Mouse (Mus musculus) forebrain, embryonic 14.5 days (tissue): ENCODE measurements around the gene Slc46a2. TPM values are rescaled to one million over a fixed set of nuclear protein-coding genes. Genes with fewer than 3 reads are reported as not detected.
A peak's percentile ranks its signal among the peaks of the same experiment; 100 is the strongest.

ENCODE experiments used
- ATAC-seq: fragments of 200-750 bp; cut with Nextera tagmentation; 2 replicates; pipeline ENCODE4 v1.8.0; 2017; ENCODE audit warnings: mild to moderate bottlenecking, moderate library complexity
- DNase-seq: peaks from one replicate; pipeline ENCODE4 v3.0.0-alpha.2; 2015; ENCODE audit warnings: low spot score
- H3K27ac ChIP-seq: fragments of 300-500 bp; sonication (generic); 2 replicates; pipeline ENCODE4 v1.5.1; 2014; ENCODE audit warnings: low read depth, mild to moderate bottlenecking, control low read depth, low read length, moderate library complexity
- H3K27me3 ChIP-seq: fragments of 300-500 bp; sonication (generic); replicated peaks from 2 replicates; pipeline ENCODE4 v1.6.1; 2014; ENCODE audit warnings: low read length, control low read depth, mixed read lengths; ENCODE audit not compliant: control insufficient read depth, insufficient read depth
- H3K36me3 ChIP-seq: fragments of 300-500 bp; sonication (generic); 2 replicates; pipeline ENCODE4 v1.6.1; 2014; ENCODE audit warnings: low read length, control low read depth; ENCODE audit not compliant: control insufficient read depth, insufficient read depth
- H3K4me1 ChIP-seq: fragments of 300-500 bp; sonication (generic); 2 replicates; pipeline ENCODE4 v1.6.1; 2014; ENCODE audit warnings: antibody characterized with exemption, low read length, control low read depth; ENCODE audit not compliant: control insufficient read depth, insufficient read depth
- H3K4me2 ChIP-seq: fragments of 300-500 bp; sonication (generic); 2 replicates; pipeline ENCODE4 v1.6.1; 2014; ENCODE audit warnings: mild to moderate bottlenecking, control low read depth, low read length
- H3K4me3 ChIP-seq: fragments of 300-500 bp; sonication (generic); 2 replicates; pipeline ENCODE4 v1.5.1; 2014; ENCODE audit warnings: low read depth, low read length, control low read depth
- H3K9ac ChIP-seq: fragments of 300-500 bp; sonication (generic); 2 replicates; pipeline ENCODE4 v1.6.1; 2014; ENCODE audit warnings: mild to moderate bottlenecking, low read length, control low read depth, moderate library complexity
- H3K9me3 ChIP-seq: fragments of 300-500 bp; sonication (generic); replicated peaks from 2 replicates; pipeline ENCODE4 v1.6.1; 2016; ENCODE audit warnings: low read length, control low read depth, mixed read lengths; ENCODE audit not compliant: control insufficient read depth
- WGBS: fragments of 180-500 bp; shearing (Covaris S2); extraction: QIAGEN DNeasy Blood & Tissue Kit; methylation state at CpG from one replicate; pipeline ENCODE4 v1.1.7; 2014; 5-methylcytosine and 5-hydroxymethylcytosine counted together
- polyA plus RNA-seq: library from polyadenylated mRNA; unstranded; fragments of >200 nt; fragmentation: Nextera tagmentation; extraction: Ambion mirVana; gene quantifications from 2 replicates; pipeline ENCODE4 v1.2.1, GENCODE M21; 2014

The Slc46a2 gene
- polyA plus RNA-seq, 1 experiment from 2014 or later, result 0.08 TPM

GRCm38 (mm10) chr4:59894977-59895575 is 19.8 kb downstream of the Slc46a2 start:
- DNase-seq, result no peak
- H3K27ac ChIP-seq, result no peak overlapping the region
- no peak for ATAC-seq
- H3K27me3 ChIP-seq, result no peaks in the 10 kb centered on the region
- H3K4me2 ChIP-seq, result no peak overlapping the region
- H3K9ac ChIP-seq, result no peak overlapping the region
- peaks cover 12% of the 10 kb centered on the region; the same call in 1 of the 2 replicates for H3K36me3 ChIP-seq
- no peaks in the 10 kb centered on the region for H3K4me1 ChIP-seq
- WGBS, result 94% methylated on average over 3 of the region's 3 CpGs
- no peak overlapping the region for H3K4me3 ChIP-seq
- H3K9me3 ChIP-seq, result no peaks in the 10 kb centered on the region

DNA sequence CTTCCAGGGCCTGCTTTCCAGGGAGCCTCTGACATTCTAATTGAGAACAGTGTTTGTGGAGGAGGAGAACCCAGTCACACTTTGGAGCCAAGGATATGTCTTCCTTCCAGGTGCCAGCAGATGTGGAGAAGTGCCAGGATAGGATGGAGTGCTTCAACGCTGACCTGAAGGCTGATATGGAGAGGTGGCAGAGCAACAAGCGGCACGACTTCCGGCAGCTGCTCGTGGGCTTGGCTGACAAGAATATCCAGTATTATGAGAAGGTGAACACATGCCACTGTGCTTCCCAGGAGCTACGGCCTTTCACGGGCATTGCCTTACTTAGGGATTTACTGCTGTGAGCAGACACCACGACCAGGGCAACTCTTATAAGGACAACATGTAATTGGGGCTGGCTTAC is 20.4 kb downstream of the Slc46a2 start:
- Histone ChIP-seq H3K9me3 (no peaks in the 10 kb centered on the region), H3K4me2 (no peak overlapping the region), H3K9ac (no peak overlapping the region), H3K4me1 (no peaks in the 10 kb centered on the region), H3K27me3 (no peaks in the 10 kb centered on the region), H3K27ac (no peak overlapping the region), H3K4me3 (no peak overlapping the region), H3K36me3 (peaks cover 12% of the 10 kb centered on the region; the same call in 1 of the 2 replicates)
- ATAC-seq, result no peak
- WGBS, result 92% methylated on average over 8 of the region's 8 CpGs
- DNase-seq, result no peak

GRCm38 (mm10) chr4:59892731-59893130 is 22.1 kb downstream of the Slc46a2 start:
- H3K4me1 ChIP-seq, result no peaks in the 10 kb centered on the region
- no peak for ATAC-seq
- H3K27ac ChIP-seq, result no peak overlapping the region
- 91% methylated on average over 5 of the region's 5 CpGs for WGBS
- H3K4me3 ChIP-seq, result no peak overlapping the region
- peaks cover 9% of the 10 kb centered on the region; the same call in 1 of the 2 replicates for H3K36me3 ChIP-seq
- DNase-seq, result no peak
- H3K9ac ChIP-seq, result no peak overlapping the region
- no peak overlapping the region for H3K4me2 ChIP-seq
- H3K9me3 ChIP-seq, result no peaks in the 10 kb centered on the region
- H3K27me3 ChIP-seq, result no peaks in the 10 kb centered on the region

GRCm38 (mm10) chr4:59891723-59892416 is 23.0 kb downstream of the Slc46a2 start:
- no peak overlapping the region for H3K4me2 ChIP-seq
- no peaks in the 10 kb centered on the region for H3K4me1 ChIP-seq
- WGBS, result 68% methylated on average over 10 of the region's 10 CpGs
- peak overlapping the region; percentile 41; the same call in 1 of the 2 replicates for H3K27ac ChIP-seq
- no peaks in the 10 kb centered on the region for H3K27me3 ChIP-seq
- H3K9ac ChIP-seq, result no peak overlapping the region
- ATAC-seq (peak; percentile 68), DNase-seq (peak; percentile 41)
- no peak overlapping the region for H3K4me3 ChIP-seq
- H3K9me3 ChIP-seq, result no peaks in the 10 kb centered on the region
- peaks cover 9% of the 10 kb centered on the region; the same call in 1 of the 2 replicates for H3K36me3 ChIP-seq

GRCm38 (mm10) chr4:59890086-59890600 is 24.7 kb downstream of the Slc46a2 start:
- no peak for DNase-seq
- ATAC-seq, result no peak
- Histone ChIP-seq H3K27me3 (no peaks in the 10 kb centered on the region), H3K27ac (no peak overlapping the region), H3K4me1 (no peaks in the 10 kb centered on the region), H3K4me3 (no peak overlapping the region), H3K9me3 (no peaks in the 10 kb centered on the region), H3K4me2 (no peak overlapping the region), H3K9ac (no peak overlapping the region), H3K36me3 (peaks cover 13% of the 10 kb centered on the region; the same call in 1 of the 2 replicates)
- WGBS, result 91% methylated on average over 6 of the region's 6 CpGs

- H3K4me2 ChIP-seq, result no peak overlapping the region
- H3K9me3 ChIP-seq, result no peaks in the 10 kb centered on the region
- no peaks in the 10 kb centered on the region for H3K4me1 ChIP-seq
- H3K27me3 ChIP-seq, result no peaks in the 10 kb centered on the region
- WGBS, result 83% methylated on average over 5 of the region's 5 CpGs
- no peak for ATAC-seq
- DNase-seq, result no peak
- H3K27ac ChIP-seq, result no peak overlapping the region
- H3K36me3 ChIP-seq, result peaks cover 12% of the 10 kb centered on the region; the same call in 1 of the 2 replicates
- no peak overlapping the region for H3K4me3 ChIP-seq
- H3K9ac ChIP-seq, result no peak overlapping the region
These were observed 26.8 kb downstream of the Slc46a2 start for GRCm38 (mm10) chr4:59888014-59888413.

DNA sequence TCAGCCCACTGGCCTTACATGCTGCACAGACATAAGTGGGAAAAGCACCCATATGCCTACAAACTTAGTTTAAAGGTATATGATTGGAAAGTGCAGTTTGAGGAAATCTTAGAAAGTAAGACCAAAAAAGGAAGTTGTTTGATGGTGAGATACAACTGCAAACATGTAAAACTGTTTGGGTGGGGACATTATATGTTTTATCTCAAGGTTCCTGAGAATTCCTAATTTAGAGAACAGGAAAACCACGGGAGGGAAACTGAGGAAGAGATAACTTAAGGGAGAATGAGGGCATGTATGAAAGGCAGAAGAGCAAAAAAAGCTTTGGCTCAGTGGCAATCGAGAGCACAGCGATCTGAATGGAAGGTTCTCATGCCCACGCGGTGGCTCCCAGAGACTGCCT is 27.8 kb downstream of the Slc46a2 start:
- ATAC-seq, result no peak
- 89% methylated on average over 5 of the region's 5 CpGs for WGBS
- no peak overlapping the region for H3K9ac ChIP-seq
- DNase-seq, result no peak
- peaks cover 12% of the 10 kb centered on the region; the same call in 1 of the 2 replicates for H3K36me3 ChIP-seq
- H3K4me1 ChIP-seq, result no peaks in the 10 kb centered on the region
- no peak overlapping the region for H3K27ac ChIP-seq
- H3K4me2 ChIP-seq, result no peak overlapping the region
- H3K9me3 ChIP-seq, result no peaks in the 10 kb centered on the region
- no peak overlapping the region for H3K4me3 ChIP-seq
- no peaks in the 10 kb centered on the region for H3K27me3 ChIP-seq

DNA sequence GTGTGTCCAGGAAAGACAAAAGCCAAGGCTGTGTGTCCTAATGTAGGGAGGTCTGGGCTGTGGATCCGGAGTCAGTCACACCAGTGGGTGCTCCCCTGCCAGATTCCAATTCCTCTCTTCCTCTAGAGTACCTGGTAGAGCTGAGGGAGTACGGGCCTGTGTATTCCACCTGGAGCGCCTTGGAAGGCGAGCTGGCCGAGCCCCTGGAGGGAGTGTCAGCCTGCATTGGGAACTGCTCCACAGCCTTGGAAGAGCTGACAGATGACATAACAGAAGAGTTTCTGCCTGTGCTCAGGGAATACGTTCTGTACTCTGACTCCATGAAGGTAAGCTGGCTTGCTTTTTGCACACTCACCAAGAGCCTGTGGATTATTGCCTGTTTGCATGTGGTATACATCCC is 28.6 kb downstream of the Slc46a2 start:
- no peak for DNase-seq
- WGBS, result 95% methylated on average over 6 of the region's 6 CpGs
- no peak overlapping the region for H3K4me2 ChIP-seq
- H3K27me3 ChIP-seq, result no peaks in the 10 kb centered on the region
- H3K4me3 ChIP-seq, result no peak overlapping the region
- H3K27ac ChIP-seq, result no peak overlapping the region
- H3K36me3 ChIP-seq, result peaks cover 12% of the 10 kb centered on the region; the same call in 1 of the 2 replicates
- H3K9me3 ChIP-seq, result no peaks in the 10 kb centered on the region
- no peak overlapping the region for H3K9ac ChIP-seq
- no peak for ATAC-seq
- H3K4me1 ChIP-seq, result no peaks in the 10 kb centered on the region
